Mouse (Mus musculus): ENCODE results near the gene Golm1. TPM values are rescaled to one million over a fixed set of nuclear protein-coding genes. Genes with fewer than 3 reads are reported as not detected.

The Golm1 gene
- 9.6 TPM for polyA plus RNA-seq (2014; fragmentation: Illumina TruSeq; extraction: RNeasy Lipid Tissue Mini Kit (QIAGEN cat#74804); ENCODE audit: low read depth, low replicate concordance)

GRCm38 (mm10) chr13:59675151-59676011 lies at the start of gene Golm1:
TSS of gene Golm1 (minus strand) at chr13:59675811.

GRCm38 (mm10) chr13:59711984-59712383 lies 36.4 kb upstream of the Golm1 start, which contains the start of gene Spata31d1b:
TSS of gene Spata31d1b (plus strand) at chr13:59712284.

GRCm38 (mm10) chr13:59710230-59710629 lies 34.6 kb upstream of the Golm1 start, which contains the start of gene Spata31d1a:
TSS of gene Spata31d1a (minus strand) at chr13:59710330.

GRCm38 (mm10) chr13:59694008-59694407 lies 18.4 kb upstream of the Golm1 start, which contains the start of gene 4921517D22Rik:
TSS of gene 4921517D22Rik (minus strand) at chr13:59694108.

GRCm38 (mm10) chr13:59584947-59585647 lies 90.5 kb downstream of the Golm1 start, which contains the start of the genes Agtpbp1 and Naa35:
TSS of gene Agtpbp1 (minus strand) at chr13:59585227.
TSS of gene Naa35 (plus strand) at chr13:59585259.

Other genes starting within 250 kb of the Golm1 start
- 51.1 TPM for gene Agtpbp1, start 90.6 kb downstream of the Golm1 start, polyA plus RNA-seq (2014; fragmentation: Illumina TruSeq; extraction: RNeasy Lipid Tissue Mini Kit (QIAGEN cat#74804); ENCODE audit: low read depth, low replicate concordance)
- gene Naa35, start 90.6 kb downstream of the Golm1 start, polyA plus RNA-seq (2014; fragmentation: Illumina TruSeq; extraction: RNeasy Lipid Tissue Mini Kit (QIAGEN cat#74804); ENCODE audit: low read depth, low replicate concordance): 118 TPM
- not detected for gene 4921517D22Rik, start 18.3 kb upstream of the Golm1 start, polyA plus RNA-seq (2014; fragmentation: Illumina TruSeq; extraction: RNeasy Lipid Tissue Mini Kit (QIAGEN cat#74804); ENCODE audit: low read depth, low replicate concordance)
- not detected for gene Spata31d1a, start 34.5 kb upstream of the Golm1 start, polyA plus RNA-seq (2014; fragmentation: Illumina TruSeq; extraction: RNeasy Lipid Tissue Mini Kit (QIAGEN cat#74804); ENCODE audit: low read depth, low replicate concordance)
- gene Spata31d1b, start 36.5 kb upstream of the Golm1 start, polyA plus RNA-seq (2014; fragmentation: Illumina TruSeq; extraction: RNeasy Lipid Tissue Mini Kit (QIAGEN cat#74804); ENCODE audit: low read depth, low replicate concordance): not detected
- gene Spata31d1d, start 55.9 kb upstream of the Golm1 start, polyA plus RNA-seq (2014; fragmentation: Illumina TruSeq; extraction: RNeasy Lipid Tissue Mini Kit (QIAGEN cat#74804); ENCODE audit: low read depth, low replicate concordance): not detected
- not detected for gene 1700014D04Rik, start 70.9 kb upstream of the Golm1 start, polyA plus RNA-seq (2014; fragmentation: Illumina TruSeq; extraction: RNeasy Lipid Tissue Mini Kit (QIAGEN cat#74804); ENCODE audit: low read depth, low replicate concordance)
- gene Isca1, start 94.0 kb upstream of the Golm1 start, polyA plus RNA-seq (2014; fragmentation: Illumina TruSeq; extraction: RNeasy Lipid Tissue Mini Kit (QIAGEN cat#74804); ENCODE audit: low read depth, low replicate concordance): 138 TPM
- not detected for gene Gm49354, start 106.4 kb upstream of the Golm1 start, polyA plus RNA-seq (2014; fragmentation: Illumina TruSeq; extraction: RNeasy Lipid Tissue Mini Kit (QIAGEN cat#74804); ENCODE audit: low read depth, low replicate concordance)
- gene Tut7, start 147.3 kb upstream of the Golm1 start, polyA plus RNA-seq (2014; fragmentation: Illumina TruSeq; extraction: RNeasy Lipid Tissue Mini Kit (QIAGEN cat#74804); ENCODE audit: low read depth, low replicate concordance): 101 TPM